Mouse (Mus musculus) liver, embryonic 14.5 days (tissue): ENCODE measurements at regions not wholly inside any gene's neighbourhood (a gene's known extent, or its start where the extent isn't known, plus 50 kb on each side); places are given as distances from the start of the nearest gene placed in this dataset.

ENCODE experiments used
- CTCF ChIP-seq: IDR thresholded peaks from 2 replicates; pipeline ENCODE4 v1.5.1; 2016; ENCODE audit warnings: antibody characterized with exemption, low read depth, control low read depth
- EP300 ChIP-seq: IDR thresholded peaks from 2 replicates; pipeline ENCODE4 v1.6.1; 2016; ENCODE audit warnings: antibody characterized with exemption, low read depth

- TF ChIP-seq CTCF (no peak), EP300 (no peak)
These were observed 132.5 kb downstream of the Gm11146 start for GRCm38 (mm10) chr16:77469328-77469875.
